Mouse (Mus musculus) intestine, embryonic 15.5 days (tissue): Measurements from ENCODE around the gene Olfr1222. TPM values are rescaled to one million over a fixed set of nuclear protein-coding genes. Genes with fewer than 3 reads are reported as not detected.
"Not testable (repeated sequence)": the region's sequence is repeated elsewhere in the genome, so short reads cannot be mapped to it uniquely, and the experiment has no call there.

Experiments
- ATAC-seq: fragments of 200-750 bp; cut with Nextera tagmentation; 2 replicates; pipeline ENCODE4 v1.8.0; 2017; ENCODE audit warnings: moderate TSS enrichment, moderate library complexity
- H3K27ac ChIP-seq: fragments of 300-500 bp; sonication (generic); 2 replicates; pipeline ENCODE4 v1.5.1; 2015; ENCODE audit warnings: mild to moderate bottlenecking, inconsistent platforms
- H3K27me3 ChIP-seq: fragments of 300-500 bp; sonication (generic); replicated peaks from 2 replicates; pipeline ENCODE4 v1.6.1; 2015; ENCODE audit warnings: inconsistent platforms
- H3K36me3 ChIP-seq: fragments of 300-500 bp; sonication (generic); 2 replicates; pipeline ENCODE4 v1.6.1; 2015; ENCODE audit warnings: inconsistent platforms
- H3K4me1 ChIP-seq: fragments of 300-500 bp; sonication (generic); replicated peaks from 2 replicates; pipeline ENCODE4 v1.6.1; 2015; ENCODE audit warnings: inconsistent platforms
- H3K4me2 ChIP-seq: fragments of 300-500 bp; sonication (generic); replicated peaks from 2 replicates; pipeline ENCODE4 v1.6.1; 2015; ENCODE audit warnings: mild to moderate bottlenecking, inconsistent platforms
- H3K4me3 ChIP-seq: fragments of 300-500 bp; sonication (generic); replicated peaks from 2 replicates; pipeline ENCODE4 v1.5.1; 2015; ENCODE audit warnings: inconsistent platforms
- H3K9ac ChIP-seq: fragments of 300-500 bp; sonication (generic); 2 replicates; pipeline ENCODE4 v1.6.1; 2015; ENCODE audit warnings: inconsistent platforms
- H3K9me3 ChIP-seq: fragments of 300-500 bp; sonication (generic); 2 replicates; pipeline ENCODE4 v1.6.1; 2016; ENCODE audit warnings: inconsistent platforms
- WGBS: fragments of 180-500 bp; shearing (Covaris S2); methylation state at CpG from one replicate; pipeline ENCODE4 v1.1.7; 2015; 5-methylcytosine and 5-hydroxymethylcytosine counted together
- polyA plus RNA-seq: library from polyadenylated mRNA; unstranded; fragments of >200 nt; fragmentation: Nextera tagmentation; extraction: Ambion mirVana; gene quantifications from 2 replicates; pipeline ENCODE4 v1.2.1, GENCODE M21; 2015

The Olfr1222 gene
- not detected in 2 replicates for polyA plus RNA-seq

GRCm38 (mm10) chr2:89132954-89133353 lies at the start of gene Olfr1222:
TSS of gene Olfr1222 (minus strand) at chr2:89133054.
- H3K9me3 ChIP-seq = no peaks in the 10 kb centered on the region
- H3K4me3 ChIP-seq = no peak within 1 kb of the TSS
- WGBS = 55% methylated on average over 3 of the region's 3 CpGs
- no peak within 1 kb of the TSS for H3K4me2 ChIP-seq
- no peaks in the 10 kb centered on the region for H3K36me3 ChIP-seq
- H3K27me3 ChIP-seq = no peaks in the 10 kb centered on the region
- H3K4me1 ChIP-seq = no peaks in the 10 kb centered on the region
- ATAC-seq = no peak
- no peak within 1 kb of the TSS for H3K9ac ChIP-seq
- no peak within 1 kb of the TSS for H3K27ac ChIP-seq

- Histone ChIP-seq H3K27ac (no peak within 1 kb of the TSS), H3K4me3 (no peak within 1 kb of the TSS), H3K27me3 (no peaks in the 10 kb centered on the region), H3K4me1 (no peaks in the 10 kb centered on the region), H3K9me3 (no peaks in the 10 kb centered on the region), H3K4me2 (no peak within 1 kb of the TSS), H3K36me3 (no peaks in the 10 kb centered on the region), H3K9ac (no peak within 1 kb of the TSS)
- ATAC-seq = no peak
- WGBS = 91% methylated on average over 1 of the region's 1 CpGs
These were observed 41.7 kb upstream of the Olfr1222 start, which contains the start of gene Olfr1225 for GRCm38 (mm10) chr2:89174569-89174968. TSS of gene Olfr1225 (minus strand) at chr2:89174669.

GRCm38 (mm10) chr2:89164711-89165110 lies 31.9 kb upstream of the Olfr1222 start:
- H3K9me3 ChIP-seq, H3K36me3 ChIP-seq, H3K4me3 ChIP-seq, ATAC-seq, H3K9ac ChIP-seq, H3K4me1 ChIP-seq, H3K4me2 ChIP-seq, H3K27ac ChIP-seq, H3K27me3 ChIP-seq: not testable (repeated sequence)
- WGBS = 88% methylated on average over 4 of the region's 4 CpGs

GRCm38 (mm10) chr2:89163991-89164390 lies 31.1 kb upstream of the Olfr1222 start, which contains the start of gene Olfr1224-ps1:
TSS of gene Olfr1224-ps1 (minus strand) at chr2:89164091.
- H3K9ac ChIP-seq, H3K4me1 ChIP-seq, H3K27me3 ChIP-seq, ATAC-seq, H3K4me3 ChIP-seq, H3K36me3 ChIP-seq, H3K9me3 ChIP-seq, H3K4me2 ChIP-seq, H3K27ac ChIP-seq: not testable (repeated sequence)
- WGBS = 94% methylated on average over 8 of the region's 8 CpGs

- WGBS = 72% methylated on average over 1 of the region's 1 CpGs
These were observed 18.6 kb upstream of the Olfr1222 start, which contains the start of gene Olfr1223 for GRCm38 (mm10) chr2:89151460-89151859. TSS of gene Olfr1223 (minus strand) at chr2:89151560.

GRCm38 (mm10) chr2:89117183-89117582 lies 15.7 kb downstream of the Olfr1222 start, which contains the start of gene Olfr1221:
TSS of gene Olfr1221 (minus strand) at chr2:89117283.
- Histone ChIP-seq H3K9ac (no peak within 1 kb of the TSS), H3K9me3 (no peaks in the 10 kb centered on the region), H3K4me3 (no peak within 1 kb of the TSS), H3K4me2 (no peak within 1 kb of the TSS), H3K27ac (no peak within 1 kb of the TSS), H3K4me1 (no peaks in the 10 kb centered on the region), H3K27me3 (no peaks in the 10 kb centered on the region), H3K36me3 (no peaks in the 10 kb centered on the region)
- WGBS = 66% methylated on average over 2 of the region's 2 CpGs
- no peak for ATAC-seq

More at GRCm38 (mm10) chr2:89151460-89151859, 18.6 kb upstream of the Olfr1222 start, which contains the start of gene Olfr1223:
- no peak for ATAC-seq
- no peak within 1 kb of the TSS for H3K27ac ChIP-seq
- H3K4me1 ChIP-seq = no peaks in the 10 kb centered on the region
- H3K27me3 ChIP-seq = no peaks in the 10 kb centered on the region
- H3K4me2 ChIP-seq = no peak within 1 kb of the TSS
- no peaks in the 10 kb centered on the region for H3K9me3 ChIP-seq
- H3K36me3 ChIP-seq = no peaks in the 10 kb centered on the region
- H3K4me3 ChIP-seq = no peak within 1 kb of the TSS
- H3K9ac ChIP-seq = no peak within 1 kb of the TSS

- Histone ChIP-seq H3K9ac (no peak within 1 kb of the TSS), H3K4me2 (no peak within 1 kb of the TSS), H3K4me1 (no peaks in the 10 kb centered on the region), H3K27ac (no peak within 1 kb of the TSS), H3K4me3 (no peak within 1 kb of the TSS), H3K36me3 (no peaks in the 10 kb centered on the region), H3K27me3 (no peaks in the 10 kb centered on the region), H3K9me3 (no peaks in the 10 kb centered on the region)
- no peak for ATAC-seq
- WGBS = 67% methylated on average over 3 of the region's 3 CpGs
These were observed 26.1 kb downstream of the Olfr1222 start, which contains the start of gene Olfr1220 for GRCm38 (mm10) chr2:89106735-89107134. TSS of gene Olfr1220 (minus strand) at chr2:89106835.

- H3K4me3 ChIP-seq = no peak overlapping the region
- no peaks in the 10 kb centered on the region for H3K9me3 ChIP-seq
- no peak for ATAC-seq
- no peak overlapping the region for H3K4me2 ChIP-seq
- H3K4me1 ChIP-seq = no peaks in the 10 kb centered on the region
- H3K27me3 ChIP-seq = no peaks in the 10 kb centered on the region
- no peak overlapping the region for H3K9ac ChIP-seq
- no peak overlapping the region for H3K27ac ChIP-seq
- no peaks in the 10 kb centered on the region for H3K36me3 ChIP-seq
These were observed 27.2 kb downstream of the Olfr1222 start for GRCm38 (mm10) chr2:89105651-89106050.

GRCm38 (mm10) chr2:89093848-89094247 lies 39.0 kb downstream of the Olfr1222 start:
- H3K4me1 ChIP-seq = no peaks in the 10 kb centered on the region
- WGBS = 93% methylated on average over 1 of the region's 1 CpGs

GRCm38 (mm10) chr2:89083413-89083812 lies 49.4 kb downstream of the Olfr1222 start, which contains the start of gene Olfr1219:
TSS of gene Olfr1219 (minus strand) at chr2:89083513.
- Histone ChIP-seq H3K9me3 (no peaks in the 10 kb centered on the region), H3K4me2 (no peak within 1 kb of the TSS), H3K27me3 (no peaks in the 10 kb centered on the region), H3K4me3 (no peak within 1 kb of the TSS), H3K4me1 (no peaks in the 10 kb centered on the region), H3K36me3 (no peaks in the 10 kb centered on the region), H3K9ac (no peak within 1 kb of the TSS), H3K27ac (no peak within 1 kb of the TSS)
- ATAC-seq = no peak
- 58% methylated on average over 1 of the region's 1 CpGs for WGBS

More at GRCm38 (mm10) chr2:89093848-89094247, 39.0 kb downstream of the Olfr1222 start:
- Histone ChIP-seq H3K4me3 (no peak overlapping the region), H3K36me3 (no peaks in the 10 kb centered on the region), H3K27ac (no peak overlapping the region), H3K4me2 (no peak overlapping the region), H3K9me3 (no peaks in the 10 kb centered on the region), H3K9ac (no peak overlapping the region), H3K27me3 (no peaks in the 10 kb centered on the region)
- ATAC-seq = no peak

GRCm38 (mm10) chr2:89081487-89081886 lies 51.4 kb downstream of the Olfr1222 start:
- no peak for ATAC-seq
- H3K9ac ChIP-seq = no peak overlapping the region
- no peaks in the 10 kb centered on the region for H3K27me3 ChIP-seq
- no peak overlapping the region for H3K27ac ChIP-seq
- H3K9me3 ChIP-seq = no peaks in the 10 kb centered on the region
- H3K36me3 ChIP-seq = no peaks in the 10 kb centered on the region
- no peak overlapping the region for H3K4me2 ChIP-seq
- no peaks in the 10 kb centered on the region for H3K4me1 ChIP-seq
- H3K4me3 ChIP-seq = no peak overlapping the region
